Mouse (Mus musculus) gonadal fat pad, adult 2 months (tissue): ENCODE results near the gene Scg5. TPM values are rescaled to one million over a fixed set of nuclear protein-coding genes. Genes with fewer than 3 reads are reported as not detected.

Experiments
- DNase-seq: peaks from one replicate; pipeline ENCODE4 v3.0.0-alpha.2; 2012; ENCODE audit warnings: low read depth
- polyA plus RNA-seq: library from polyadenylated mRNA; depleted of rRNA; stranded (reverse); fragments of >200 nt; gene quantifications from 2 replicates; pipeline ENCODE4 v1.2.3, GENCODE M21; 2012; rRNA removed

Scg5 gene
- polyA plus RNA-seq, 1 experiment: 3.4 TPM

DNA sequence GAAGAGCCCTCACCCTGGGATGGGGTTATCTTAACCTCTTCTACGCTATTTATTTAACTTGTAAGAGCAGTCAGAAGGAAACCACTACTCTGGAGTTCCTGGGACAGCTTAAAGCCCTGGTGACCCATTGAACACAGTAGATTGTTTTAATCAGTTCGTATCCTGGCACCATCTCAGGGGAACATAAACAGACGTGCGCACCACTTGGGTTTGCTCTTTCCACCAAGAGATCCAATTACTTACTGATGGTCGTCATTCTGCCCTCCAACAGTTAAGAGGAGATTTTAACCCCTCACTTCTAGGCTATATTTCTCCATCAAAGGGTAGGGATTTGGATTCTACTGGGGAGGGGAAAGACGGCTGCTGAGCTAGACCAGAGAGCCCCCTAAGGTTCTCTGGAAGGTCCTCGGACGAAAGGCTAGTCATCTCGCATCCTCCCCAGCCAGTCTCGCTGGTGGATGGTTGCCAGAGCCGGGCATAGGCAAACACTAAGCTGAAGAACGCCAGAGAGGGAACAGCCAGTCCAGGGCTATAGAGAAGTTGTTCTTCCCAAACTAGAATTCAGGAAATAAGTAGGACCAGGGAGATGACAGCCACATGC is 71.9 kb downstream of the Scg5 start:
- no peak for DNase-seq

DNA sequence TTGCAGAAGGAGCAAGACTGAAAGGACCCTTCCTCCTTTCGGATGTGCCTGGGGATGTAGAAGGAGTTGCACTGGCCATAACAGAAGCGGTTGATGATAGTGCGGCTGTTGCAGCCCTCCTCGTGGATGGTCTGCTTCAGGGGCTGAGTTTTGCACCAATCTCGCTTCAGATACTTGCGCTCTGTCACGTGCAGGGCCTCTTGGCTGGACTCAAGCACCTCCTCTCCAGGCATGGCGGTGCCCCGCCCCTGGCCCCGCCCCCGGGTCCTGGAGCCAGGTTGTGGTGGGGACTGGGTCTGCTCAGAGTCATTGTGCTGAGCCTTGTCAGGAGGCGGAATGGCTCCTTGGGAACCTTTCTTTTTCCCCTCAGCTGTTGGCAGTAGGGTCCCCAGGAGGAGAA is 79.2 kb downstream of the Scg5 start:
- DNase-seq: no peak

DNA sequence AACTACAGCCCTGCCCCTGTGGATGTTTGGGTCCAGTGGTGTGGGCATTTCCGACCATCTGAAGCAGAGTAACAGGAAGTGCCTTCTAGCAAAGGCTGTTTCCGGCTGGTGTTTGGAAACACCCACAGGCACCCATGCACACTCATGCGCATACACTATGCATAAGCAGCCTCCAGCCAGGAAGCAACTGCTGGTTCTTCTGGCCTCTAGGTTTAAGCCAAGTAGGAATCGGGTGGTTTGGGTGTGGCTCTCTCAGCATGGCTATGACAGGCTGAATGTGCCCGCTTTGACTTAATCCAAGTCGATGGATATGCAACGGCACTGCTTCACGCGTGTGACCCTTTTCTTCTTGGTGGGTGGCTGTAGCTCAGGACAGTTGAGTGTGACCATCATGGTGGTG is 79.6 kb downstream of the Scg5 start:
- no peak for DNase-seq

DNA sequence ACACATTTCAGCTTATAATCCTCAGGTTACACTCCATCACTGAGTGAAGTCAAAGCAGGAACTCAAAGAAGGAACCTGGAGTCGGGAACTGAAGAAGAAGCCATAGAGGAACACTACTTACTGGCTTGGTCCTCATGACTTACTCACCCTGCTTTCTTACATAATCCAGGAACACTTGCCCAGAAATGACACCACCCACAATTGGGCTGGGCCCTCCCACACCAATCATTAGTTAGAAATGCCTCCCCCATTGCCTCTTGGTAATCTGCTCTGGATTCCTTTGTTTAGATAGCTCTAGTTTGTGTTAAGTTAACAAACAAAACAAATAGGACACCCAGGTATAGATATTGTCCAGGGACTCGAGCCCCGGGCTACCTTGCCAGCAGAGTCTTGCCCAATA is 100.3 kb downstream of the Scg5 start:
- no peak for DNase-seq

Other genes with a start within 250 kb of the Scg5 start
- 0.49 and 0.58 TPM in 2 replicates for gene Grem1, start 70.5 kb downstream of the Scg5 start, polyA plus RNA-seq
- 2.5 and 3.7 TPM in 2 replicates for gene Arhgap11a, start 19.5 kb upstream of the Scg5 start, polyA plus RNA-seq
- gene Gjd2, start 184.5 kb upstream of the Scg5 start, polyA plus RNA-seq: not detected in 2 replicates
- 1.3 and 2.8 TPM in 2 replicates for gene Actc1, start 224.4 kb upstream of the Scg5 start, polyA plus RNA-seq